Mouse (Mus musculus): ENCODE results near the gene Ak1. TPM values are rescaled to one million over a fixed set of nuclear protein-coding genes. Genes with fewer than 3 reads are reported as not detected.
A peak's percentile ranks its signal among the peaks of the same experiment; 100 is the strongest.

Gene Ak1
- total RNA-seq, 4 experiments from 2014 or later = 1,455 to 1,877 (median 1,746) TPM

DNA sequence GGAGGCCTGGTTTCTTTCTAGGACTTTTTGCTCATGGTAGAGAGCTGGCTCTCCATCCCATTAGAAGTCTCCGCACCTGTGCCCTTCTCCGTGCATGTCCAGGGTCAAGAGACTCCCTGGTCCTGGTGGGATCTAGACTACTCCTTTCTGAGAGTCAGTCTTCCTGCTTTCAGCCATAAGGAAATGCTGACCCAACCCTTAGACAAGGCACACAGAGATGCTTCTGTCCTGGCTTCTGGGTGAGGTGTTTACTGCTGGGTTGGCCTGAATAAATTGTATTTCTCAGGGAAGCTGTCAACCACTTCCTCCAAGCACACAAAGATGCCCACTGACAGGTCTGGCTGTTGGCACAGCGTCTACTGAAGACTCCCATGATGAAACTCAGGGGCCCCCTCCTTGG lies 22.1 kb upstream of the Ak1 start, which contains the start of gene St6galnac6:
Gene St6galnac6 (plus strand): TSS at position 301 of the 400 bp plus-strand sequence.
- no peak for DNase-seq (ENCODE audit: low spot score in 2 of 2)

DNA sequence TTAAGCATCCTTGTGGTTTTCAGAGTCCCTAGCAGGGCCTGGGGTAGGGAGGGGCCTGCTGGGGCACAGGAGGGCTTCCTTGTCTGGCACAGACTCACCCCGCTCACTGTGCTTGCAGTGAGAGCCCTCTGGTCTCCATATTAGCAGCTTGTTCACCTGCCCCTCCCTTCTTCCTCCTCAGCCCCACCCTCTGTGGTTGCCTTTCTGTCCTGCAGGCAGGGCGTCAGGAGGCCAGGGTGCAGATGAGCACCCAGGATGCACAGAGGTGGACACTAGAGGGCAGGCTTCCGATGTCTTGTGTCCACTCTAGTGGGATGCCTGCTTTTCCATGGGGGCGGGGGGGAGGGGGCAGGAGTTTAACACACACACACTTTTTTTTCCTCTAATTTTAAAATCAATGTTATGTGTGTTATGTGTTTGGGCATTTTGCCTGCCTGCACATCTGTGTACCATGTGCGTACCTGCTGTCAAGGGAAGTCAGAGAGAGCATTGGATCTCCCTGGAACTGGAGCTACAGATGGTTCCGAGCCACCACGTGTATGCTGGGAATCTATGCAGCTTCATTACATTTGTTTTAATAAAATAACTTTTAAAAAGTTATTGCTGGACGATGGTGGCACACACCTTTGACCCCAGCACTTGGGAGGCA lies 20.0 kb upstream of the Ak1 start:
- DNase-seq (ENCODE audit: low spot score in 2 of 2) = no peak

DNA sequence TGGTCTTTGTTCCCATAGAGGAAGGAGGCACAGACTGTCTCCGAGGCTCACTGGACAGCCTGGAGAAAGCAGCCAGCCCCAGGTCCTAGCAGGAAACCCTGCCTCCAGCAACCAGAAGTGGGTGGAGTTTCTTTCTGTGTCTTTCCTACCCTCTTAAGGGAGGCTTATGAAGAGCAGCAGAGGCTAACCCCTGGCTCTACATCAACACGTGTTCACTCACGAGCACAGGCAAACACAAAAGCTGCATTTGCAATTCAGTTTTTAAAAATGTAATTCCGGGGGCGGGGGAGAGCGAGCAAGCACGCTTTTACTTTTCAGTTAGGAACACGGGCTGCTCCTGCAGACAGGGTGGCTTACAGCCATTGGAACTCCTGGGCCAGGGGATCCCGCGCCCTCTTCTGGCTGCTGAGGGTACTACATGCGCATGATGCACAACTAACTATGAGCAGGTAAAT lies 18.9 kb upstream of the Ak1 start:
- DNase-seq (ENCODE audit: low spot score in 2 of 2) = peak; percentile 81 to 84

DNA sequence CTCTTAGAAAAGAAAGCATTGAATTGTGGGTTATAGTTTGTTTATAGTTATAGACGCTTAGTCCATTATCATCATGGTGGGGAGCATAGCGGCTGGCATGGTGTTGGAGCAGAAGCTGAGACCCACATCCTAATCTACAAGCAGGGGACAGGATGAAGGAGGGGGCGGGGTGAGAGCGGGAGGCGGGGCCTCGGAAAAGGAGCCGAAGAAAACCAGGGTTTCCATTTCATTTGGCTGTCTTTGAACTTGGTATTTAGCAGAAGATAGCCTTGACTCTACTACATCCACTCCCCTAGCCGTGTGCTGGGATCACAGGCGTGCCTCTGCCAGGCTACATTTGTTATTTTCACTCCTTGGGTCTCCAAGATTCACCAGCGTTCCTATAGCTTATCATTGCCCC lies 16.9 kb upstream of the Ak1 start:
- no peak for DNase-seq (ENCODE audit: low spot score in 2 of 2)

DNA sequence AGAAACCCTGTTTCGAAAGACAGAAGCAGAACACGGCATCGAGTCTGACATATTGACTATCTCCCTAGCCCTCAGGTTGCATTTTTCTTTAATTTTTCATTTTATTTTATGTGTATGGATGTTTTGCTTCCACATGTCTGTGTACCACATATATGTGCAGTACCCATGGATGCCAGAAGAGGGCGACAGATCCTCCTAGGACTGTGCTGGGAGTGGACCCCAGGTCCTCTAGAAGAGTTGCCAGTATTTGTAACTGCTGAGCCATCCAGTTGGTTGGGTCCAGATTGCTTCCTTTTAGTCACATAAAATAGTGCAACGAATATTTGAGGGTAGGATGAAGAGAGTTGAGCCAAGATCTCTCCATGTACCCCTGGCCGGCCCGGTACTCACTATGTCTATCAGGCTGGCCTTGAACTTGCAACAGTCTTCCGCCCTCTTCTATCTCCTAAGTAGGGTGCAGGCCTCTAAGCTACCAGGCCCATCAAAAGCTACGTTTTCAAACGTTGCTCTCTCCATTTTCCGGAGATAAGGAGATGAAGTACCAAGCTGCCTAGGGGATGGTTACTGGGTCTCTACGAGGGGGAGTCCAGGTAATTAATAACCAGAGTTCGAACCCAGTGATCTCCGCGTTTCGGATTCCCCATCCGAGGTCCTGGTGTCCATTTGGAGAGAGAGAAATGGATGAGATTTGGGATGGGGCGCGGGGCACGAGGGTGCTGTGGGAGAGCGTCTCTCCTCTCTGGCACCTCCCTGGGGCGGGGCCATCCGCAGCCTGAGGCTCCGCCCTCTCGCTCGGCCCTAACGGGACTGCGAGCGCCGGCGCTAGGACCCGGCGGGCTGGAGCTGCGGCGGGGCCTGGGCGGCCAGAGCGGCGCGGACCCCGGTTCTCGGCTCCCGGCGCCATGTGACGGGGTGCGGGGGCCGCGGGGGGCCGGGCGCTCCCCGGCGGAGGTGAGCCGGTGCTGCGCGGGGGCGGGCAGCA lies 15.1 kb upstream of the Ak1 start:
- peak; percentile 85 to 89 for DNase-seq (ENCODE audit: low spot score in 2 of 2)

DNA sequence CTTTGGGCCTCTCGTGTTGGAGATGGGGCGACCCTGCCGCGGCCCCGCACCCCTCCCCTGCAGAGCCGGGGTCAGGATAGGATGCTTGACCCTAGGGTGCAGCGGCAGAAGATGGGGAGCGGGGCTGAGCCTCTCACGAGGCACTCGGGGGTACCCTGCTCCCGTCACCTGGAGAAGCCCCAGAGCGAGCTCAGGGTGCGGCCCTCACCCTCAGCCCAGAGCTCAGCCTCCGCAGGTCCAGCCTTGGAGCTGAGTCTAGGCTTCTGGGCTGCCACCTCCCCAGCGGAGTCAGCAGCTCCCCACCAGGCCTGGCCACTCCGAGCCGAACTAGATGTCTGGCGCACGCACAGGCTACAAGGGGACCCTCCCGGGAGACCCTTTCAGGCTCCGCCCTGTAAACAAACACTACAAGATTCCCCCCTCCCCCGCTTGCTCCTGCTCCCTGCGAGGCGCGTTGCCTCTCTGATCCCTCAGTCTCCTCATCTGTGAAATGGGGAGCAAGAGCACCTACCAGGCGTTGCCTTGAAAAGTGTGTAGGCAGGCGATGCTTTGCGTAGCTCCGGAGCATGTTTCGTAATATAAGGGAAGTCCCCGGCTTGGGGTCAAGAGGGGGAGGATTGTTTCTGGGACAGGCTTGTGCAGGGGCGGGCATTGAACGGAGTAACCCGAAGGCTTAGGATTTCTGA lies 14.2 kb upstream of the Ak1 start:
- peak in 1 of 2 experiments; percentile 56 for DNase-seq (ENCODE audit: low spot score in 2 of 2)

DNA sequence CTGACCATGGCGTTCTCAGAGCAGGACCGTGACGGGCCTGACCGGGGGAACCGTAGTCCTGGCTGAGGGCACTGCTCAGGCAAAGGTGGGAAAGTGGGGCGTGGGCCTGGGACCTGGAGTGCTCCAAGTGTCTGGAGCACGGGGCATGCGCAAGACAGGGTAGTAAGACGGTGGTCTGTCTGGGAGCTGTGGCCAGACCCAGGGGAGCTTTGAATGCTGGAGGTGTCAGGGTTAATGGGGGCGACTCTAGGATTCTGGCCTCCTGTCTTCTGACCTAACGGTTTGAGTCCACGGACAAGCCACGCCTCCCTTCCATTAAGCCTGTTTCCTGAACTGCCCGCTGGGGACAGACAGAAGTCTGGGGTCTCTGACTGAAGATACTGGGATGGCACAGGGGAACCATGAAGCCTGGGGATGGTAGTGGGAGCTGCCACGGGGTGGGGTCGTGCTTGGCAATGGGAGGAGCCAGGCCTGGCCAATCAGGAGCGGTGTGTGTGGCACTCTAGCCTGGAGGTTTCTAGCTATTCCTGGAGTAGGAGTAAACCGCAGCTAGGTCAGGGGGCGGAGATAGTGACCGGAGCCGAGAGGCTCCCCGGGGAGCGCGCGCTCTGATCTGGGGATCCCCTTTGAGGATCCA lies 13.3 kb upstream of the Ak1 start:
- peak; percentile 84 to 87 for DNase-seq (ENCODE audit: low spot score in 2 of 2)

DNA sequence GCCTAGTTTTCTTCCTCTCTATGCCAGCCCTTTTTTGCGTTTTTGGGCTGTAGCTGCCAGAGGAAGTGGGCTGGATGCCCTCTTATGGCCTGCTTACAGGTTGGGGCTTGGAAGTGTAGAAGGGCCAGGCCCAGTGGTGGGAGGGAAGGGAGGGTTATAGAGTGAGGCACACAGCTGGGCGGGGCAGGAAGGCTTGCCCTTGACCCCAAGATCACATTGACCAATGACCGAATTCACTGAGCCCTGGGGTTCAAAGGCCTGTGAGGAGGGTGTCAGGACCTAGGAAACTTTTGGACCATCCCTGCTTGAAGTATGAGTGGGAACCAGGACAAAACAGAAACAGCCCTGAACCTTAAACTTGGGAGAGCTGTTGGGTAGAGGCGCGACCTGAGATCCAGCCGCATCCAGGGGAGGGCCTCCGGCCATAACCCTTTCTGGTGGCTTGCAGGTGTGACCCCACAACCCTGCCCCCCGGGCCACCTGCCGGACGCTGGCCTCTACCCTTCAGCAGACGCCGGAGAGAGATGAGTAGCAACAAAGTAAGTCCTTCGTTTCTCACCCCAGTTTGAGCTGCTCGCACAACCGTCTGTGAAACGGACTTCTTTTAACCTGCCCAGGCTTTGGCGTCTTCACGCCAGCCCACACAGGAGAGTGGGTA lies 12.7 kb upstream of the Ak1 start:
- DNase-seq (ENCODE audit: low spot score in 2 of 2) = no peak

DNA sequence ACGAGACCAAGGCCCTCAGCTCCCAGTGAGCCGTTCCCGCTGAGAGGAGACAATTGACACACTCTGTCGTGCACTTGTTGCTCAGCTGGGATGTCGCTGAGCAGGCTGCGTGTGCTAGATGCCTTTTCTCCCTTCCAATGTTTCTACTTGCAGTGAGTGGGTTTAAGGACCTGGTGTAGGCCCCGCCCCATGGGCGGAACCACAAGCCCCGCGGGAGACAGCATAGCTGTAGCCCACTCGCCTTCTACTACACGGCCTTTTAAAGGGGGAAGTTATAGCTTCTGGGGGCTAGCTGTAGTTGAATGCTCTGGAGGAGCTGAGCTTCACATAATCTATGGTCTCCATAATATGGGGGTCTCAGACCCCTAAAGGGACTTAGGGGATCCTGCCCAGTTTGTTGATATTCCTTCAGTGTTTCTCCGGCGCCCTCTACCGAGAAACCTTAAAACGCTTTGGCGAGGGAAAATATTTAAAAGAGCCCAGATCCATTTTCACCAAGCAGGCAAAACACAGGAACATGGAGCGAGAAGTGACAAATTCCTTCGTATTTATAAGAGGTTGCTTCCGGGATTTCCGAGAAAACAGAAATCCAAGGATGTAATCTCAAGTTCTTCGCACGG lies 10.8 kb upstream of the Ak1 start:
- peak in 1 of 2 experiments; percentile 58 for DNase-seq (ENCODE audit: low spot score in 2 of 2)

DNA sequence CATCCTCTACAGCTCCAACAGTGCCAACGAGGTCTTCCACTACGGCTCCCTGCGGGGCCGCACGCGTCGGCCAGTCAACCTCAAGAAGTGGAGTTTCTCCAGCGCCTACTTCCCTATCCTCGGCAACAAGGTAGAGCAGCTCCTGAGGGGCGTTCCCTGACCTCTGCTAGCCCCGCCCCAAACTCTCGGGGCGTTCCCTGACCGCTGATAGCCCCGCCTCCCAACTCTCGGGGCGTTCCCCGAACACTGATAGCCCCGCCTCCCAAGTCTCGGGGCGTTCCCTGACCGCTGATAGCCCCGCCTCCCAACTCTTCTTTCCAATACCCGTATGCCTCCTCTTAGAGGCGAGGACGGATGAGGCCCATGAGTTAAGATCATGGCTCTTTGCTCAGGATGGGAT lies 9.3 kb upstream of the Ak1 start:
- DNase-seq (ENCODE audit: low spot score in 2 of 2) = no peak

DNA sequence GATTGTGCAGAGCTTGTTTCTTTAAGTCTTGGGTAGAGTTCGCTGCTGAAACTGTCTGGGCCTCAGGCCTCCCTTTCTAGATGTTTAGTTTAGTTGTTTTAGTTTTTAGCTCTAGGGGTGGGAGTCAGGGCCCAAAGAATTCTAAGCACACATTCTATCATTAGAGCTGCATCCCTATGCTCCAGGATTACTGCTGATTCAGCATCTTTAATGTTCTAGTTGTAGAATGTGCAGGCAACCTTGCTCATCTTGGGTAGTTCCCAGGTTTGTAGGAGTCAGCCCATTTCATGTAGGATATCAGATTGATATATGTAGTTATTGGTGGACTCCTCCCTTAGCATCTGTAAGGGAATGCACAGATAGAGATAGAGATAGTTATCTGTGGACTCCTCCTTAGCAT lies 4.4 kb upstream of the Ak1 start:
- DNase-seq (ENCODE audit: low spot score in 2 of 2) = no peak

DNA sequence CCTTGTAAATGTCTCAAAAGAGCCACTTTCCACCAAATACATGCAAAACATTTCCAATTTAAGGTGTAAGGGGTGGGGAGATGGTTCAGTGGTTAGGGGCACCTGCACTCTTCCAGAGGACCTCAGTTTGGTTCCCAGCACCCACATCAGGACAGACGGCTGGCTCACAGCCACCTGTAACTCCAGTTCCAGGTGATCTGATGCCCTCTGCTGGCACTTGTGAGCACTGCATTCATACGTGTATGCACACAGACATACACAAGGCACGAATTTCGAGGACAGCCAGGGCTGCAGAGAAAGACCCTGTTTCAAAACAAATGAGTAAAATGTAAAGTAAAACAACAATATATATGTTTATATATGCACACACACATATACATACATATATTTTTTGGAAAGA lies 4.0 kb upstream of the Ak1 start:
- no peak for DNase-seq (ENCODE audit: low spot score in 2 of 2)

DNA sequence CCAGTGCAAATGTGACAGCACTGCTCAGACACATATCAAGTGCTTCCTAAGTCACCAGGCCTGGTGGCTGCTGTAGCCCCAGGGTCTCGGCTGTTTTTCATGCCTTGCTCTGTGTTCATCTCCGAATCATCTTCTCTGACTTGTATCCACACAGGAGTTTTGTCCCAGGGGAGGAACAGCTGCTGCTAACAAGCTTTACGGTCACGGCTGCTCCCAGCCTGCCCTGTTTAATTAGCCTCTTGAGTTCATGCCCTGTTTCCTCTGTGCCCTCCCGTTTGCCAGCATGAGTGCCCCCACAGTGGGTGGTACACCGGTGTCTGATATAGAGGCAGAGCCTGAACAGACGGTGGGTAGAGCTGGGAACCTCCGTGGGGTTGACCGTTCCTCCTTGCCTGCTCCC lies 3.5 kb upstream of the Ak1 start:
- DNase-seq (ENCODE audit: low spot score in 2 of 2) = no peak

DNA sequence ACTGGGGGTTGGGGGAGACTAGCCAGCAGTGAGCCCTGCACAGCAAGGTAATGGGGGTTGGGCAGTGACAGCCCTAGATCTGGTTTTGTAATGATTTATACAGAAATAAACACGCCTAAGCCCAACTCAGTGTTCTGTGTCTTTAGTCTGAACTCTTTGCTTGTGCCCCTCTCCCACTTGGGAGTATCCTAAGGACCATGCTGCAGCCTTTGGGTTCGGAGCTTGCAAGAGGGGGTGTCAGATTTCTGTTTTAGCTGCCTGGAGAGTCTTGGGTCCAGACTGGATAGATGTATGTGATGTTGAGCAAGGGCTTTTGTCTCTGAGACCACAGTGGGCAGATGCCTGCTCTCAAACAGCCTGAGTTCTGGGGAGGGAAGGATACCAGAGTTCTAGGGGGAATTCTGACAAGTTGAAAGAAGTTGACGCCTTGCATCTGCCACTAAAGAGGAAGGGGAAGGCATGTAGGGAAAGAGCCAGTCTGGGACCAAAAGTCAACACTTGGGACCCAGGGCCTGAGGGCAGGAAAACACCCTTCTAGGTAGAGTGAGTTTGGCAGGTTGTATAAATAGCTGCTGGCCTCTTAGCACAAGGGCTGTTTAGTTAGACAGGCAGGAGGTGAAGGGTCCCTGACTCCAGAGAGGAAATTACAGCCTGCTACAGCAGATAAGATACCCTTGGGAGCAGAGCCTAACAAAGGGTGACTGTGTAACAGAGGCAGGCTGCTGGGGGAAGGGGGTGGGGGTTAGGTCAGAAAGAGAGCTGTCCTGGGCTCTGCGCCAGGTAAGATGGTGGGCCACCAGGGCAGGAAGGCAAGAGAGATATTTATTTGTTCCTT lies 659 bp upstream of the Ak1 start:
- DNase-seq (ENCODE audit: low spot score in 2 of 2) = no peak

DNA sequence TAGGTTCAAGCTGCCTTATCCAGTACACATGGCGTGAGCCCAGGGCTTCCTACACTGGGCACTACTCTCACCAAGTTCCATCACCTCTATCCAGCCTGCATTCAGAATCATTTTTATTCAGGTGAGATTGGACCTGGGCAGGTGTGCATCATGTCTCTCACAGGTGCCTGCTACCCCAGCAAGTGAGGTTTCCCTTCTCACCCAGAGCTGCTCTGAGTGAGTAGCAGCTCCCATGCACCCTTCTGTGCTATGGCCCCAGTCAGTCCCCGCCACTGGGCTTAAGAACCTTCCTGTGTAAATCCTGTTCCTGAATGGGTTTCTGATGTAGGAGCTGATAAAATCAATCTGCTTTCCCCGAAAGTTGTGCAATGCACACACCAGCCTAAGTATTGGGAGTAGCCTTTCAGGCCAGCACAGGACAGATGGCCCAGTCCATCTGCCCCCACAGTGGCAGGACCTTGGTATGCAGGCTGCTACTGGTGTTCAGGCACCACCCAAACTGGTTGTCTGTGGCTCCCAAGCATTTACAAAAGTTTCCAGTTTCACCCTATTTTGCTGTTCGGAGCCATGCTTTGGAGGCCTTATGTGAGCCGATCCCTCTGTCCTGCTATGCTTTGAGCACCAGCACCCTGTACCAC lies 2.7 kb downstream of the Ak1 start:
- DNase-seq (ENCODE audit: low spot score in 2 of 2) = no peak

DNA sequence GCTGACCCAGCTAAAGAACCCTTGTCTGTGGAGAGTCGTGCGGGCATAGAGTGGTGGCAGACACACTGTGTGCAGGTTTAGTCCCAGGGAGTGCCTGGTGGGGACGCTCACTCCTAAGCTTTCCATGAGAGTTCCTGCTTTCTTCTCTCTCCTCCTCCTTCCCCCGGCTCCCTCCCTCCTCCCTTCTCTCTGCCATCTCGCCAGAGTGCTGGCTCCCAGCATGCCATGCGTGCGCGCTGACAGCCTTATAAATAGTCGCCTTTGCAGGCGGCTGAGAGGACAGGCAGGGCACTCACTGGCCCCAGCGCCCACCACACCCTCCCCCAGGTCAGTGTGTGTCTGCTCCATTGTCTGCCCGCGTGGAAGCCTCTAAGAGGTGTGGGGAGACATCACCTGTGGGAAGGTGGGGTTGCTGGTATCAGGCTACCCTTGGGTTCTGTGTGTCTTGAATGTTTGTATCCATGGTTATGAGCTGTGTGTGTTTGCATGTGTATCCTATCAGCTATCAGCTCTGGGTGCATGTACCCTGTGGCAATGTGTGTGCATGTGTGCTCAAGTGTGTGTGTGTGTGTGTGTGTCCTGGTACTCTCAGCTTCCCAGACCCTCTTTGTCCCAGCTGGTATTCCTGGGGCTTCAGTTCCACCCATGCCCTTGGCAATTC lies 3.8 kb downstream of the Ak1 start:
- DNase-seq (ENCODE audit: low spot score in 2 of 2) = peak; percentile 73 to 82

DNA sequence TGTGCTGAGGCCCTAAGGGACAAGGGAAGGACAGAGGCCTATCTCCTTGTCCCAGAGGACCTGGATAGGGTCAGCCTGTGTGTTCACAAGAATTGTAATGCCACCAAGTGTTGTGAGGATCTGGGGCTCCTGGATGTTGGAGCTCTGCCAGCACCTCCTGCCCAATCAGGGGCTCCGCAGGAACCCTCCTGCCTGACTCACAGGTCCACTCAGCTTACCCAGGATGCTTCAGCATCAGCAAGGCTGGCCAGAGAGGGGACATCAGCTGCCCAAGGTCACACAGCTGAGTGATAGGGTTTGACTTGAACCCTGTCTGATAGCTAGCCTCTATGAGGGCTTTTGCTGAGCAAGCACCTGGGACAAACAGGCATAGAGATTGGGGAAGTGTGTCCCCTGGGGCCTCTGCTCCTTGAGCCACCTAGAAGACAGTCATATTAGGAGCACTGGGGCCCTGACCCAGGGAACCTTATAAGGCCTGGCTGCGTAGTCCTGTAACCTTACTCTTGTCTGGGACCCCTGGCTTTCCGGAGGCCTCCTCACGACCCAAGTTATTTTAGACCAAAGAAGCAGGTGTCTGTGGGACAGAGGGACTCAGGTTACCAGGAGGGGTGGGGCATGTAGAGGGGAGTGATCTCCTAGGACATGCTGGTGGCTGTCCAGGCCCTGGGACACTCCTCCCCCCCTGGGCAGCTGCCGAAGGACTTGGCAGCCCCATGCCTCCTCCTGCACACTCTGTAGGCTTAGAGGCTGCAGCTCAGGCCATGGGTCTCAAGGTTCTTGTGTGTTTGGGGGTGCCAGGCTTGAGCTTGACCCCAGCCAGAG lies 4.5 kb downstream of the Ak1 start:
- DNase-seq (ENCODE audit: low spot score in 2 of 2) = peak; percentile 84 to 92

Data from gastrocnemius, adult 8-10 months (tissue).